ENCODE assay signal across 16 mouse cellular contexts in genomic region chr5:106454411-106455105, GRCm38 (mm10). TPM values are rescaled to one million over a fixed set of nuclear protein-coding genes. Genes with fewer than 3 reads are reported as not detected.
DNase-seq lines count a peak whose midpoint lies in the region; ATAC-seq lines count a peak whose summit lies in the region.
"Had no signal": no experiment of that assay in that cellular context is flagged by ENCODE, and none has a peak within 500 bp of the region (broad histone marks: within the 10 kb centered on the region; RNA-seq: fewer than 3 reads in every experiment).

No protein-coding gene starts in this region.

- peaks cover 33% of the 10 kb centered on the region for H3K4me1 ChIP-seq in heart, embryonic 12.5 days (replicated peaks)
- peaks cover 30% of the 10 kb centered on the region for H3K4me1 ChIP-seq in forebrain, embryonic 15.5 days
- H3K4me1 ChIP-seq in midbrain, embryonic 12.5 days = peaks cover 41% of the 10 kb centered on the region
- H3K4me1 ChIP-seq in liver, embryonic 11.5 days (replicated peaks; ENCODE audit: control insufficient read depth, insufficient read depth, low read length) = peaks cover 6% of the 10 kb centered on the region; the same call in 1 of the 2 replicates

- no peak overlapping the region for H3K4me3 ChIP-seq in heart, embryonic 12.5 days
- H3K4me3 ChIP-seq in forebrain, embryonic 15.5 days = 0 out of 2 replicates have a peak overlapping the region, but pooled peaks have one; percentile 8
- H3K4me3 ChIP-seq in midbrain, embryonic 12.5 days = peak overlapping the region; percentile 46
- H3K4me3 ChIP-seq in liver, embryonic 11.5 days (ENCODE audit: low read depth, low read length) = no peak overlapping the region

- no peak for ATAC-seq in heart, embryonic 12.5 days (ENCODE audit: insufficient number of reproducible peaks, low FRiP score)
- no peak for ATAC-seq in forebrain, embryonic 15.5 days (replicated peaks)
- ATAC-seq in midbrain, embryonic 12.5 days (ENCODE audit: low FRiP score, low read depth) = no peak
- ATAC-seq in liver, embryonic 11.5 days (replicated peaks; ENCODE audit: low FRiP score) = no peak
- ATAC-seq: intestine, embryonic 16.5 days had no signal

- H3K4me2 ChIP-seq in heart, embryonic 12.5 days = no peak overlapping the region
- H3K4me2 ChIP-seq in forebrain, embryonic 15.5 days (replicated peaks) = no peak overlapping the region
- peak overlapping the region; percentile 52 for H3K4me2 ChIP-seq in midbrain, embryonic 12.5 days (replicated peaks)
- no peak overlapping the region for H3K4me2 ChIP-seq in liver, embryonic 11.5 days

- peak; percentile 73 for DNase-seq in heart, adult 11 months
- no peak for DNase-seq in T-cell, adult 2 months (ENCODE audit: low spot score)
- DNase-seq in urinary bladder, postnatal 10 days (ENCODE audit: low spot score) = no peak
- DNase-seq in liver, embryonic 11.5 days (ENCODE audit: low spot score) = no peak
- DNase-seq in kidney, postnatal 10 days = no peak
- DNase-seq: adrenal gland, postnatal 14 days; lung, postnatal 4 days; spleen, adult 18-20 months; thymus, postnatal 4 days had no signal

- peaks cover 91% of the 10 kb centered on the region for H3K27me3 ChIP-seq in heart, embryonic 12.5 days (replicated peaks)
- peaks cover 75% of the 10 kb centered on the region for H3K27me3 ChIP-seq in forebrain, embryonic 15.5 days
- H3K27me3 ChIP-seq in midbrain, embryonic 12.5 days = peaks cover 91% of the 10 kb centered on the region
- H3K27me3 ChIP-seq in liver, embryonic 11.5 days (replicated peaks; ENCODE audit: control insufficient read depth, insufficient read depth, low read length) = peaks cover 95% of the 10 kb centered on the region

- no peaks in the 10 kb centered on the region for H3K9me3 ChIP-seq in heart, embryonic 12.5 days (replicated peaks)
- no peaks in the 10 kb centered on the region for H3K9me3 ChIP-seq in forebrain, embryonic 15.5 days
- H3K9me3 ChIP-seq in midbrain, embryonic 12.5 days = no peaks in the 10 kb centered on the region
- H3K9me3 ChIP-seq in liver, embryonic 11.5 days (ENCODE audit: control insufficient read depth, low read length) = no peaks in the 10 kb centered on the region
- H3K9me3 ChIP-seq: embryonic facial prominence, embryonic 13.5 days; heart, embryonic 13.5 days had no signal

- WGBS in heart, embryonic 12.5 days = 2% methylated on average over 9 of the region's 9 CpGs
- WGBS in forebrain, embryonic 15.5 days = under 1% methylated on average over 9 of the region's 9 CpGs
- WGBS in midbrain, embryonic 12.5 days = 1% methylated on average over 9 of the region's 9 CpGs
- WGBS in liver, embryonic 11.5 days = 2% methylated on average over 9 of the region's 9 CpGs

- H3K9ac ChIP-seq in heart, embryonic 12.5 days = no peak overlapping the region
- H3K9ac ChIP-seq in forebrain, embryonic 15.5 days (replicated peaks) = no peak overlapping the region
- peak overlapping the region; percentile 73 for H3K9ac ChIP-seq in midbrain, embryonic 12.5 days (replicated peaks)
- H3K9ac ChIP-seq in liver, embryonic 11.5 days (ENCODE audit: low read depth, low read length) = no peak overlapping the region
- H3K9ac ChIP-seq: embryonic facial prominence, embryonic 13.5 days; heart, embryonic 13.5 days had no signal

- H3K36me3 ChIP-seq in heart, embryonic 12.5 days = no peaks in the 10 kb centered on the region
- no peaks in the 10 kb centered on the region for H3K36me3 ChIP-seq in forebrain, embryonic 15.5 days
- no peaks in the 10 kb centered on the region for H3K36me3 ChIP-seq in midbrain, embryonic 12.5 days
- H3K36me3 ChIP-seq in liver, embryonic 11.5 days (ENCODE audit: control insufficient read depth, insufficient read depth, low read length) = no peaks in the 10 kb centered on the region
- H3K36me3 ChIP-seq: embryonic facial prominence, embryonic 13.5 days; heart, embryonic 13.5 days had no signal

- no peak overlapping the region for H3K27ac ChIP-seq in heart, embryonic 12.5 days (ENCODE audit: poor library complexity, severe bottlenecking)
- H3K27ac ChIP-seq in forebrain, embryonic 15.5 days (replicated peaks) = no peak overlapping the region
- H3K27ac ChIP-seq in midbrain, embryonic 12.5 days (replicated peaks) = peak overlapping the region; percentile 90
- no peak overlapping the region for H3K27ac ChIP-seq in liver, embryonic 11.5 days (ENCODE audit: low read depth, low read length)
- H3K27ac ChIP-seq: embryonic facial prominence, embryonic 13.5 days; heart, embryonic 13.5 days had no signal

RNA-seq across cellular contexts. Expression of gene Barhl2, which starts 3.4 kb away (rescaled TPM):
- polyA plus RNA-seq in heart, embryonic 12.5 days (2016; fragmentation: Nextera tagmentation; extraction: Ambion mirVana) = not detected in 2 replicates
- 1.1 and 1.3 TPM in 2 replicates for polyA plus RNA-seq in forebrain, embryonic 15.5 days (2015; fragmentation: Nextera tagmentation; extraction: Ambion mirVana)
- 8.4 and 15.6 TPM in 2 replicates for polyA plus RNA-seq in midbrain, embryonic 12.5 days (2016; fragmentation: Nextera tagmentation; extraction: Ambion mirVana)
- polyA plus RNA-seq in liver, embryonic 11.5 days (2014; fragmentation: Nextera tagmentation; extraction: Ambion mirVana) = not detected in 2 replicates
- polyA plus RNA-seq: embryonic facial prominence, embryonic 13.5 days; heart, embryonic 13.5 days; intestine, embryonic 16.5 days; liver, adult 2 months had no signal

Comparison
In these comparisons a context has a peak if more than half of its experiments do, and no peak if none do; other contexts are left out.
1. H3K4me3 ChIP-seq: peak in forebrain, embryonic 15.5 days (single experiment) and midbrain, embryonic 12.5 days (single experiment); none in heart, embryonic 12.5 days (single experiment) and liver, embryonic 11.5 days (single experiment).